Mouse (Mus musculus) testis, adult 2 months (tissue): ENCODE results near the gene Il12a.

Experiments
- CTCF ChIP-seq: fragments of 200-500 bp; IDR thresholded peaks from 2 replicates; pipeline ENCODE4 v1.5.1; 2012; ENCODE audit warnings: low read depth, mild to moderate bottlenecking, inconsistent platforms, low read length, moderate library complexity; ENCODE audit not compliant: control insufficient read depth, insufficient read depth, insufficient replicate concordance
- POLR2A ChIP-seq: fragments of 200-500 bp; IDR thresholded peaks from 2 replicates; pipeline ENCODE4 v1.6.1; 2012; ENCODE audit warnings: low read depth, mild to moderate bottlenecking, inconsistent platforms, low read length, moderate library complexity; ENCODE audit not compliant: control insufficient read depth

DNA sequence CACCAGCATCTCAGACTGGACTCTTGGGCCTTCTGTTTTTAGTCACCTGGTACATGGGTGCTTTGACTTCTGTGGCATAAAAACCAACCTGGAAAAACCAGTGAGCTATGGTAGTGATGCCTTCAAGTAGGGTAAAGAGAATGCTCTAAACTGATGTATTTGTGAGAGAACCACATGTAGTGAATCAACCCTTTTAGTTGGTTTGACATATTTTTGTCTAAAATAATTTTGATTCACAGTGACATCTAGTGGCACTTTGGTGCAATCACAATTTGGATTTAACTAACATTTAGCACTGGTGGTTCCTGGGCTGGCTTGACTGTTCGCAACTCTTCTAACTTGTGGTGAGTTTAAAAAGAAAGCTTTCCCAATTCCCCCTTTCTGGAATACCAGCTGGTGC is 53.7 kb downstream of the Il12a start:
- TF ChIP-seq CTCF (no peak), POLR2A (no peak)
